Mouse (Mus musculus) midbrain, embryonic 10.5 days (tissue): ENCODE results near the gene Exoc3l4. TPM values are rescaled to one million over a fixed set of nuclear protein-coding genes. Genes with fewer than 3 reads are reported as not detected.

Experiments used
- DNase-seq: peaks from one replicate; pipeline ENCODE4 v3.0.0-alpha.2; 2017; ENCODE audit warnings: low spot score
- H3K27ac ChIP-seq: fragments of 300-500 bp; sonication (generic); replicated peaks from 2 replicates; pipeline ENCODE4 v1.5.1; 2016; ENCODE audit warnings: mild to moderate bottlenecking
- H3K27me3 ChIP-seq: fragments of 300-500 bp; sonication (generic); 2 replicates; pipeline ENCODE4 v1.6.1; 2016; ENCODE audit warnings: low read depth, mild to moderate bottlenecking; ENCODE audit not compliant: poor library complexity, severe bottlenecking
- H3K36me3 ChIP-seq: fragments of 300-500 bp; sonication (generic); 2 replicates; pipeline ENCODE4 v1.6.1; 2016; ENCODE audit warnings: mild to moderate bottlenecking, moderate library complexity
- H3K4me1 ChIP-seq: fragments of 300-500 bp; sonication (generic); 2 replicates; pipeline ENCODE4 v1.6.1; 2016
- H3K4me3 ChIP-seq: fragments of 300-500 bp; sonication (generic); 2 replicates; pipeline ENCODE4 v1.5.1; 2016; ENCODE audit warnings: mild to moderate bottlenecking, moderate library complexity
- H3K9me3 ChIP-seq: fragments of 300-500 bp; sonication (generic); replicated peaks from 2 replicates; pipeline ENCODE4 v1.6.1; 2016; ENCODE audit warnings: mild to moderate bottlenecking
- WGBS: fragments of 180-500 bp; shearing (Covaris S2); methylation state at CpG from one replicate; pipeline ENCODE4 v1.1.7; 2016; 5-methylcytosine and 5-hydroxymethylcytosine counted together
- polyA plus RNA-seq: library from polyadenylated mRNA; unstranded; fragments of >200 nt; fragmentation: Nextera tagmentation; extraction: Ambion mirVana; gene quantifications from 2 replicates; pipeline ENCODE4 v1.2.1, GENCODE M21; 2016

Gene Exoc3l4
- polyA plus RNA-seq, 1 experiment from 2014 or later: 4.3 TPM

DNA sequence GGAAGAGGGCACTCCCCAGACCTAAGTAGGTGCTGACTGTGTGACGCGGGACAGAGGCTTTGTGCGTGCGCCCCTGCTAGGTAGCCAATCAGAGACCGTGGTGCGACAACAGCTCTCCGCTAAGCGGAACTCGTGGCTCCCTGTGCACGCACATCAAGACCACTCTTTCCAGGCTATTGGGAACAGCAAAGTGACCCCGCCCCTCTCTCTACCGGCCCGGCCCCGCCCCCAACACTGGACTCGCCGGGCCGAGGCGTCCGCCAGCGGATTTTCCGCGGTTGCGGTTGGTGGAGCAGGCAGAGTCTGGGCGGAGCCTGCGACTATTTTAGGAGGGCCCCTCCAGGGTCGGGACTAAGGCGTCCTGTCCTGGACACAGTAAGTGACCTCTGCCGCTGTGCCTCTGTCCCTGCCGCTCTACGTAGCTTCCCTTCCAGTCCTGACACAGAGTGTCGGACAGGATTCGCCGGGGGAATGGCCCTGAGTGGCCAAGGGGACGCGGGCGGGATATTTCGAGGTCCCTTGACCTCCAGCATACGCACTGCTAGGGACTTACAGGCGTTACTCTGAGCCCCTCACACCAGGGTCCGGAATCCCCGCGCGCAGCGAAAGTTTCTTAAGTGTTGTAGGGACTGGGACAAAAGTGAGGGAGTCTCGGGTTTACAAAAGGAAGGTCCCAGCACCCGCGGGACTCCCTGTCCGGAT, 25.6 kb downstream of the Exoc3l4 start, which contains the start of gene Tnfaip2:
Gene Tnfaip2, plus strand, starts transcription at position 161 of the 702 bp plus-strand sequence.
- WGBS: under 1% methylated on average over 48 of the region's 48 CpGs
- Histone ChIP-seq H3K27ac (peak within 1 kb of the TSS; percentile 66; the same call in 1 of the 2 replicates), H3K9me3 (0 out of 2 replicates have a peak, but pooled peaks cover 3% of the 10 kb centered on the region), H3K4me1 (peaks cover 57% of the 10 kb centered on the region), H3K27me3 (peaks cover 97% of the 10 kb centered on the region), H3K36me3 (no peaks in the 10 kb centered on the region), H3K4me3 (peak within 1 kb of the TSS; percentile 61)
- DNase-seq: peak; percentile 86

DNA sequence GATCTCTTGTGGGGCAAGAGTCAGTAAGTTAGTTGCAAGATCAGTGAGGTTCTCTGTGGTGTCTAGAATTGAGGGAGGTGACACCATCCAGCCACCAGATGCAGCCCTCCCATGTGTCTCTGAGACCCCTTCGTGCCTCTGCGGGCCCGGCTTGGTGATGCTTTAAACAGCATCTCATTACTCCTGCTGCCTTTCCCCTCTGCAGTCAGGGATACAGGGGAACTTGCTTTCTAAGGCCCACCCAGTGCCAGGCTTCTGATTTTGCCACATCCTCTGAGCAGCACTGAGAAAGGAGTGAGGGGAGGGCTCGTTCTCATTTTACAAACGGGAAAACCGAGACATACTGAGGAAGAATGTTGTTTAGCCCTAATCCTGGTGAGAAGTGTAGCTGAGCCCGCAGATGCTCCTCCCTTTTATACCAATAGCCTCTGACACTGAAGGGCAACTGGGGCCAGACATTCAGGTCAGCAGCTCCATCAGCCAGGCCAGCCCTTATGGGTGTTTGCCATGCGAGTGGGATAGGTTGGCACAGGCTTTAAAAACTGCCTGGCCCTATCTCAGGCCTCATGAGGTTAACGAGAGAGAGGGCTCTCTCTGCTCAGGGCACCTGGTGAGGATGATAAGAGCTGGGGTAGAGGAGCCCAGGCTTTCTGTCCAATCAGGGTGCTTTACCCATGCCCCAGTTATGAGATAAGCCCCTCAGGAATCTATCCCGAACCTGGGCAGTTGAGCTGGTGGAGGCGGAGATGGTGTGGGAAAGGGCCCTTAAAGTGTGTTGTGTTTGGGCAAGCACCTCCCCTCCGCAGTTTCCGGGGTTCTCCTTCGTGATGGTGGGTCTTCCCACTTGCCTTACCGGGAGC, 26.4 kb downstream of the Exoc3l4 start:
- H3K4me1 ChIP-seq: peaks cover 61% of the 10 kb centered on the region
- peak overlapping the region; percentile 66; the same call in 1 of the 2 replicates for H3K27ac ChIP-seq
- H3K36me3 ChIP-seq: no peaks in the 10 kb centered on the region
- H3K27me3 ChIP-seq: peaks cover 97% of the 10 kb centered on the region
- 9% methylated on average over 15 of the region's 15 CpGs for WGBS
- 0 out of 2 replicates have a peak, but pooled peaks cover 3% of the 10 kb centered on the region for H3K9me3 ChIP-seq
- H3K4me3 ChIP-seq: peak overlapping the region; percentile 61
- DNase-seq: no peak

DNA sequence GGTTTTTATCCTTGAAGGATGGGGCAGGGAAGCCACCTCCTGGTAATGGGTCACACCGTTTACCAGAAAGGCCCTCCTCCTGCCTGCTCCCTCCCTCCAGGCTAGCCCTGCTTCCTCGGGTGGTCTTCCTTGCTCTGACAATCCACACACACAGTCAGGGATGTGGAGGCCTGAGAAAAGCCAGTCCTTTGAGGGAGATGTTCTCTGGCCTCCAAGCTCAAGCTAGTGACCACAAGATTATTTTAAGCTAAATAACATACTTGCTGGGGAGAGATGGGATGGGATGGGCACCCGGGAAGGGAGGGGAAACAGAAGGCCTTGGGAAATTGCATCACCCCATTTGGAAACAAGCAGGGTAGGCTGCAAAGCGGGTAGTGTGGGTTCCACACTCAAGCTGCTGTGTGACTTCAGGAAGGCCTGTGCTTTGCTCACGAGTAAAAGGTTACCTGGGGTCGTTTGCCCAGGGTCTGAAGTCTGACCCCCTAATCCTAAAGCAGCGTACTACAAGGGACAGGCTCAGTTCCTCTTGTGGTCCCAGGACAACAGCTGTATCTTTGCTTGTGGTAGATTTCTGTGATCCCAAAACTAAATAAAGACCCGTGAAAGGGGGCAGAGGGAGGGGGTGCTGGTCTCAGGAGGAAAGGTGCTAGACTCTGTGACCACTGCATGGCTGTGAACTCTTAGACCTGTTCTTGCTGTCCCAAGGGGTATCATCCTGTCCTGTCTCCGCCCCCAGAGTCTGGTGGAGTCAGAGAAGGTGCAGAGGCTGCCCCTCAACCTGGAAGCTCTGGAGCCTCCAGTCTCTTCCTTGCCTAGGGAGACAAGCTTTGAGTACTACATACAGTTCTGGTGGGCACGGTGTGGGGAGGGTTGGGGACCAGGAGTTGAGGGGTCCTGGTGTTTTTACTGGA, 27.4 kb downstream of the Exoc3l4 start:
- Histone ChIP-seq H3K27me3 (peaks cover 100% of the 10 kb centered on the region), H3K4me1 (peaks cover 70% of the 10 kb centered on the region), H3K27ac (no peak overlapping the region), H3K36me3 (no peaks in the 10 kb centered on the region), H3K4me3 (no peak overlapping the region), H3K9me3 (0 out of 2 replicates have a peak, but pooled peaks cover 3% of the 10 kb centered on the region)
- no peak for DNase-seq
- 18% methylated on average over 10 of the region's 10 CpGs for WGBS

DNA sequence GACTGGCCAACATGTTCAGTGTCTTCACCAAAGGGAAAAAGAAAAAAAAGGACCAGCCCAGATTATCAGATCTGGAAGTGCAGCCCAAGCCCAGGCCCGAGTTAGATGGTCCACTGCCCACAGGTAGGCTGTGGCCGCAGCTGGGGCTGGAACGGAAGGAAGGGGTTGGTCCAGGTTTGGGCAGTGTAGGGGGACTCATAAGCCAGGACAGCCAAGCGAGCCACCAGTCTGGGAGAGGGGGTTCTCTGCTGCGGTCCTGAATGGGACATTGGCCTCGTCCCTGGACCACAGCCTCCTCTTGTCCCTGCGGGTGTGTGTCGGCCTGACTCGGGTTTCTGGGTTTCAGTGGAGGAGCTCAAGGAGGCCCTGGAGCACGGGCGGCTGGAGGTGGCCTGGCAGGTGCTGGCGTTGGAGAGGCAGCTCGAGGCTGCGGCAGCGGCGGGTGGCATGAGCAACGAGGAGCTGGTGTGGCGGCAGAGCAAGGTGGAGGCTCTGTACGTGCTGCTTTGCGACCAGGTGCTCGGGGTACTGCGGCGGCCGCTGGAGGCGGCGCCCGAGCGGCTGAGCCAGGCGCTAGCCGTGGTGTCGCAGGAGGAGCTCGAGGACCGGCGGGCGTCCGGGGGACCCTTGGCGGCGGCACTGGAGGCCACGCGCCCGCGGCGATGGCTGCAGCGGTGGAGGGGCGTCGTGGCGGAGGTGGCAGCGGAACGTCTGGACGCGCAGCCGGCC, 28.5 kb downstream of the Exoc3l4 start:
- H3K9me3 ChIP-seq: 0 out of 2 replicates have a peak, but pooled peaks cover under 1% of the 10 kb centered on the region
- peaks cover 100% of the 10 kb centered on the region for H3K27me3 ChIP-seq
- H3K4me1 ChIP-seq: peaks cover 80% of the 10 kb centered on the region
- DNase-seq: no peak
- H3K4me3 ChIP-seq: peak overlapping the region; percentile 43
- H3K27ac ChIP-seq: no peak overlapping the region
- H3K36me3 ChIP-seq: no peaks in the 10 kb centered on the region
- 2% methylated on average over 50 of the region's 52 CpGs for WGBS

GRCm38 (mm10) chr12:111445890-111446613, 29.2 kb downstream of the Exoc3l4 start:
- no peaks in the 10 kb centered on the region for H3K9me3 ChIP-seq
- 2% methylated on average over 27 of the region's 27 CpGs for WGBS
- DNase-seq: no peak
- H3K27ac ChIP-seq: no peak overlapping the region
- peaks cover 84% of the 10 kb centered on the region for H3K4me1 ChIP-seq
- H3K36me3 ChIP-seq: no peaks in the 10 kb centered on the region
- peak overlapping the region; percentile 43 for H3K4me3 ChIP-seq
- peaks cover 100% of the 10 kb centered on the region for H3K27me3 ChIP-seq

DNA sequence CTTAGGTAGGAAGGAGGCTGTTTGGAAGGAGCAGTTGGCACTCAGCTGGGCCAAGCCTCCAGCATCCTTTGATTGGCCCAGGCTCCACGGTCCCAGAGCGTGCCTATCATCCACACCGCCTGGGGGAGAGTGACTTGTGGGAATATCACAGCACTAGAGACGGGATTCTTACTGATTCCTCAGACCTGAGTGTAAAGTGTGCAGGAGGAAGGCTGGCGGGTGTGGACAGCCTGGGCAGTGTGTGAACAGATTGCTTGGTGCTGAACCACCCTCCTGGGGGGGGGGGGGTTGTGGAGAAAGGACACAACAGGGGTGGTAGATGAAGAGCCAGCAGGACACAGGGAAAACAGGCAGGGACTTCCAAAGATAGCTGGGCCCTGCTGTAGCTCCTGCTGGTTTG, 29.9 kb downstream of the Exoc3l4 start:
- DNase-seq: no peak

GRCm38 (mm10) chr12:111447350-111447749, 30.5 kb downstream of the Exoc3l4 start:
- no peak for DNase-seq
- no peak overlapping the region; the same call in 1 of the 2 replicates for H3K4me3 ChIP-seq
- no peaks in the 10 kb centered on the region for H3K36me3 ChIP-seq
- peaks cover 74% of the 10 kb centered on the region for H3K4me1 ChIP-seq
- H3K27ac ChIP-seq: no peak overlapping the region
- H3K9me3 ChIP-seq: no peaks in the 10 kb centered on the region
- 9% methylated on average over 9 of the region's 9 CpGs for WGBS
- H3K27me3 ChIP-seq: peaks cover 100% of the 10 kb centered on the region

More for the DNA sequence above, 29.9 kb downstream of the Exoc3l4 start:
- Histone ChIP-seq H3K9me3 (no peaks in the 10 kb centered on the region), H3K27me3 (peaks cover 100% of the 10 kb centered on the region), H3K27ac (no peak overlapping the region), H3K4me1 (peaks cover 80% of the 10 kb centered on the region), H3K36me3 (no peaks in the 10 kb centered on the region), H3K4me3 (no peak overlapping the region)
- WGBS: 24% methylated on average over 5 of the region's 5 CpGs

- WGBS: 13% methylated on average over 22 of the region's 22 CpGs
- Histone ChIP-seq H3K27me3 (peaks cover 99% of the 10 kb centered on the region), H3K27ac (no peak overlapping the region), H3K4me3 (no peak overlapping the region; the same call in 1 of the 2 replicates), H3K4me1 (peaks cover 66% of the 10 kb centered on the region), H3K9me3 (no peaks in the 10 kb centered on the region), H3K36me3 (no peaks in the 10 kb centered on the region)
- no peak for DNase-seq
These were observed 31.3 kb downstream of the Exoc3l4 start for GRCm38 (mm10) chr12:111447898-111448760.

GRCm38 (mm10) chr12:111448931-111449705, 32.3 kb downstream of the Exoc3l4 start:
- Histone ChIP-seq H3K4me1 (peaks cover 58% of the 10 kb centered on the region), H3K27me3 (peaks cover 99% of the 10 kb centered on the region), H3K27ac (no peak overlapping the region), H3K9me3 (no peaks in the 10 kb centered on the region), H3K4me3 (no peak overlapping the region), H3K36me3 (no peaks in the 10 kb centered on the region)
- no peak for DNase-seq
- 17% methylated on average over 14 of the region's 14 CpGs for WGBS

DNA sequence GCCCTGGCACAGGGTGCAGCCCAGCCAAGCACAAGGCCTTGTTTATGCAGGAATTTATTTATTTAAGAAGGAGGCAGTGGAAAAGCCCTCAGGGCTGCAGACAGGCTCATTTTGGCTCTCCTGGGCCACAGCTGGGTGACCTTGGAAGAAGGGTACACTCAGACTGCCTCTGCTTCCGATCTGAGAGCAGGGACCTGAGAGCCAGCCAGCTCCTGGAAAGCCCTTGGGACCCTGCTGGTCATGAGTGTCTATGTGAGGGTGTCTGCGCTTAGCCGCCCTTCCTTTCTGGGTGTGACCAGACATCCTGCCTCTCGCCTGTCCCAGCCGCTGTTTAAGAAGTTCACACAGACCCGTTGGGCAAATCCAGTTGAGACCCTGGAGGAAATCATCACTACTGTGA, 33.5 kb downstream of the Exoc3l4 start:
- peaks cover 99% of the 10 kb centered on the region for H3K27me3 ChIP-seq

More for the DNA sequence above, 33.5 kb downstream of the Exoc3l4 start:
- 45% methylated on average over 6 of the region's 6 CpGs for WGBS
- DNase-seq: no peak
- peaks cover 50% of the 10 kb centered on the region for H3K4me1 ChIP-seq
- H3K27ac ChIP-seq: no peak overlapping the region
- H3K9me3 ChIP-seq: no peaks in the 10 kb centered on the region
- H3K36me3 ChIP-seq: no peaks in the 10 kb centered on the region
- no peak overlapping the region for H3K4me3 ChIP-seq
